Mouse (Mus musculus) E14TG2a.4 (cell line): ENCODE measurements at regions not wholly inside any gene's neighbourhood (a gene's known extent, or its start where the extent isn't known, plus 50 kb on each side); places are given as distances from the start of the nearest gene placed in this dataset.

Source experiments
- CTCF ChIP-seq: conservative IDR thresholded peaks from 2 replicates; pipeline ENCODE4 v1.5.1; 2014; ENCODE audit warnings: low read length
- NANOG ChIP-seq: IDR thresholded peaks from 2 replicates; pipeline ENCODE4 v1.6.1; 2014; ENCODE audit warnings: borderline replicate concordance, low read length, mixed read lengths
- POU5F1 ChIP-seq: IDR thresholded peaks from 2 replicates; pipeline ENCODE4 v1.6.1; 2014; ENCODE audit warnings: low read length, borderline replicate concordance

DNA sequence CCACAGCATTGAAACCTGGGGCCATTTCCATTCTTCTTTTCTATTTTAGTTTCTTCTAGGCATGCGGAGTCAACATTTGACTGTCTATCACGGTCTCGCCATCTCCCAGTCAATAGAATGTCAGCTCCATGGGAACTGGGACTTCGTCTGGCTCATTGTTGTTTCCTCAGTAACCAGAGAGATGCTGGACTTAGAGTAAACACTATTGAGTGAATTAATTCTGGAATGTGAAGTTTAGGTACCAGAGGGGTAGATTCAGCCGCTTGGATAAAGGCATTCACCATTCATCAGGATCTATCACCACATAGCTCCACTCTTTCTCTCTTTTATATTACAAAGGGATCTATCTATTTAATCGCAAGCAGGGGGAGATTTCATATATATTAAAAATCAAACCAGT is 354.2 kb upstream of the Igfbp7 start:
- TF ChIP-seq CTCF (no peak), NANOG (no peak), POU5F1 (no peak)
